Mouse (Mus musculus) olfactory bulb, adult 2 months (tissue): Measurements from ENCODE around the gene Slmap.

Experiments used
- CTCF ChIP-seq: fragments of 200-500 bp; IDR thresholded peaks from 2 replicates; pipeline ENCODE4 v1.5.1; 2012; ENCODE audit warnings: low read depth, mild to moderate bottlenecking, low read length, moderate library complexity; ENCODE audit not compliant: insufficient read depth
- POLR2A ChIP-seq: fragments of 200-500 bp; IDR thresholded peaks from 2 replicates; pipeline ENCODE4 v1.6.1; 2012; ENCODE audit warnings: mild to moderate bottlenecking, low read depth, low read length, moderate library complexity; ENCODE audit not compliant: insufficient read depth

GRCm38 (mm10) chr14:26515802-26516201 lies 18.9 kb downstream of the Slmap start:
- TF ChIP-seq CTCF: no peak
- TF ChIP-seq POLR2A: no peak
